Mouse (Mus musculus) T-helper 2 cell (primary cell): ENCODE measurements around the gene Kcnb1.

Source experiments
- in situ Hi-C: fragments of 300-600 bp; cut with MboI, MseI; formaldehyde crosslinking; loops from one replicate; pipeline ENCODE4 v1.15.1; 2025; ENCODE audit warnings: high pct_unique_total_duplicates

Kcnb1 gene

GRCm38 (mm10) chr2:167129608-167129955 lies 60.4 kb downstream of the Kcnb1 start:
- in situ Hi-C loops = no loop called here

- in situ Hi-C loops = no loop called here
These were observed 61.0 kb downstream of the Kcnb1 start for GRCm38 (mm10) chr2:167128699-167129607.

- in situ Hi-C loops = no loop called here
These were observed 62.6 kb downstream of the Kcnb1 start for GRCm38 (mm10) chr2:167127404-167127803.

GRCm38 (mm10) chr2:167125781-167126180 lies 64.2 kb downstream of the Kcnb1 start:
- in situ Hi-C loops = no loop called here

GRCm38 (mm10) chr2:167123936-167124335 lies 66.0 kb downstream of the Kcnb1 start:
- in situ Hi-C loops = loop anchor here (5.0 kb wide), 1 partner anchor 73 kb away; no protein-coding TSS in a partner anchor

GRCm38 (mm10) chr2:167122737-167123136 lies 67.2 kb downstream of the Kcnb1 start:
- in situ Hi-C loops = loop anchor here (5.0 kb wide), 1 partner anchor 75 kb away; no protein-coding TSS in a partner anchor

- in situ Hi-C loops = loop anchor here (5.0 kb wide), 1 partner anchor 75 kb away; no protein-coding TSS in a partner anchor
These were observed 68.0 kb downstream of the Kcnb1 start for GRCm38 (mm10) chr2:167121996-167122395.

- in situ Hi-C loops = loop anchor here (5.0 kb wide), 1 partner anchor 76 kb away; no protein-coding TSS in a partner anchor
These were observed 68.7 kb downstream of the Kcnb1 start for GRCm38 (mm10) chr2:167121228-167121627.

GRCm38 (mm10) chr2:167120186-167120830 lies 69.6 kb downstream of the Kcnb1 start:
- in situ Hi-C loops = loop anchor here (5.0 kb wide), 1 partner anchor 77 kb away; no protein-coding TSS in a partner anchor

- in situ Hi-C loops = no loop called here
These were observed 71.9 kb downstream of the Kcnb1 start for GRCm38 (mm10) chr2:167118046-167118445.

GRCm38 (mm10) chr2:167112737-167113136 lies 77.2 kb downstream of the Kcnb1 start:
- in situ Hi-C loops = loop anchor here (5.0 kb wide), 1 partner anchor 105 kb away; no protein-coding TSS in a partner anchor

GRCm38 (mm10) chr2:167112259-167112658 lies 77.7 kb downstream of the Kcnb1 start:
- in situ Hi-C loops = loop anchor here (5.0 kb wide), 1 partner anchor 105 kb away; no protein-coding TSS in a partner anchor

- in situ Hi-C loops = no loop called here
These were observed 80.4 kb downstream of the Kcnb1 start for GRCm38 (mm10) chr2:167109506-167109905.

- in situ Hi-C loops = no loop called here
These were observed 86.4 kb downstream of the Kcnb1 start for GRCm38 (mm10) chr2:167103546-167103945.

GRCm38 (mm10) chr2:167101743-167102441 lies 88.1 kb downstream of the Kcnb1 start:
- in situ Hi-C loops = no loop called here

GRCm38 (mm10) chr2:167094688-167095087 lies 95.3 kb downstream of the Kcnb1 start:
- in situ Hi-C loops = no loop called here

GRCm38 (mm10) chr2:167093171-167093900 lies 96.6 kb downstream of the Kcnb1 start:
- in situ Hi-C loops = no loop called here

GRCm38 (mm10) chr2:167090271-167090670 lies 99.7 kb downstream of the Kcnb1 start:
- in situ Hi-C loops = no loop called here

- in situ Hi-C loops = no loop called here
These were observed 103.1 kb downstream of the Kcnb1 start for GRCm38 (mm10) chr2:167086836-167087235.

- in situ Hi-C loops = no loop called here
These were observed 103.9 kb downstream of the Kcnb1 start for GRCm38 (mm10) chr2:167086092-167086491.

GRCm38 (mm10) chr2:167081639-167082038 lies 108.3 kb downstream of the Kcnb1 start:
- in situ Hi-C loops = no loop called here
